Comparison of ENCODE assay signal across 12 mouse cellular contexts in genomic region chr11:71076342-71076741, GRCm38 (mm10). TPM values are rescaled to one million over a fixed set of nuclear protein-coding genes. Genes with fewer than 3 reads are reported as not detected.
"Had no signal": no experiment of that assay in that cellular context is flagged by ENCODE, and none has a peak within 500 bp of the region (broad histone marks: within the 10 kb centered on the region; RNA-seq: fewer than 3 reads in every experiment).

No protein-coding gene starts in this region.

- DNase-seq: retina, postnatal 1 day; right cerebral cortex, adult 18-20 months; right cerebral cortex, postnatal 14 days; right cerebral cortex, postnatal 25 days; right cerebral cortex, postnatal 4 days; spleen, adult 18-20 months; thymus, adult 18-20 months; thymus, adult 2 months; thymus, postnatal 25 days; thymus, postnatal 36 days; thymus, postnatal 4 days had no signal

RNA-seq across cellular contexts. Expression of gene 6330403K07Rik, which starts 43.0 kb away (rescaled TPM):
- total RNA-seq: neutrophil, adult 5-6 weeks had no signal
